Mouse (Mus musculus) kidney, adult 9 months (tissue): ENCODE data around the gene Gja6.
A peak's percentile ranks its signal among the peaks of the same experiment; 100 is the strongest.

Source experiments
- DNase-seq: peaks from one replicate; pipeline ENCODE4 v3.0.0; 2022

The Gja6 gene

DNA sequence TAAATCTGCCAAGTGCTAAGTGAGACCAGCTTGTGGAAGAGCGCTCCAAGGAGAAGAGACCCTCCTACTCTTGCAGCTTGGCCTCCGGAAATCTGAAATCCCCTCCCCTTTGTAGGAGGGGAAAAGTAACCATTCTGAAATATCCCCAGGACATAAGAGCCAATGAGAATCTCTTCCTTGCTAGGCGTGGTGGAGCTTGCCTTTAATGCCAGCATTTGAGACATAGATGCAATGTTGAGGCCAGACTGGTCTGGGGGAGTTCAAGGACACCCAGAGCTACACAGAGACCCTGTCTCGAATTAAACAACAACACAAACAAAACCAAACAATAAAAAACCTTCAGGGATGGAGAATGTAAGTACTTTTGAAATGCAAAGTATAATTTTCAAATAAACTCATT, at the start of gene Gja6:
Gja6 (minus strand) TSS at position 101 of the 400 bp plus-strand sequence.
- no peak for DNase-seq

GRCm38 (mm10) chrX:160949583-160949982, 42.7 kb upstream of the Gja6 start:
- no peak for DNase-seq

DNA sequence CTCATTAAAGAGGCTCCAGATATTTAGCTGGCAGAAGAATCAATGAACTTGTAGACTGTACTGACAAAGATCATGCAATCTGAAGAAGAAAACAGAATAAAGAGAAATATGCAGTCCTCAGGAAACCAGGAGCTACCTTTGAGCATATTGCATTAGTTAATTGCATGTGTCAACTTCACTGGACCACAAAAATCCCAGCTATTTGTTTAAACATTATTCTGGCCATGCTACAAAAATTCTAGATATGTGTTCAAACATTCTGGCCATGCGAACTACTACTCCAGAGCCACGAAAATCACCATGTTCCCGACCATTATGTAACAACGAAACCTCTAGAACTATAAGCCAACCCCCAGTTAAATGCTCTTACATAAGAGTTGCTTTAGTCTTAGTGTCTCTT, 37.9 kb upstream of the Gja6 start:
- peak; percentile 5 for DNase-seq

DNA sequence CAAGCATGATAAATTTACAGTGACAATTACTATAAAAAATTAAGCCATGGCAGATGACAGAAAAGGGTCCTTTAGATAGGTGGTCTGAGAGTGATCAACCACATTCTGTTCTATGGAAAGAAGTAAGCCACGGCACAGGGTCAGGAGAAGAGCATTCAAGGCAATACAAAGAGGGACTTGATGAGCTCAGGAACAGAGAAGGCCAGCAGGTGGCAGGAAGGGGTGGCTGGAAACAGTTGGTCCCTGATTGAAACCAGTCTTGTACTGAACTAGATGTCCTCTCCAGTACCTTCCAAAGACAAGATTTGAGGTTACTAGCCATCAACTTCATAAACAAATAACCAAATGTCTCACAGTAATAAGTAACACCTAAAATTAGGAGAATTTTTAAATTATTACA, 28.7 kb upstream of the Gja6 start:
- peak; percentile 26 for DNase-seq

DNA sequence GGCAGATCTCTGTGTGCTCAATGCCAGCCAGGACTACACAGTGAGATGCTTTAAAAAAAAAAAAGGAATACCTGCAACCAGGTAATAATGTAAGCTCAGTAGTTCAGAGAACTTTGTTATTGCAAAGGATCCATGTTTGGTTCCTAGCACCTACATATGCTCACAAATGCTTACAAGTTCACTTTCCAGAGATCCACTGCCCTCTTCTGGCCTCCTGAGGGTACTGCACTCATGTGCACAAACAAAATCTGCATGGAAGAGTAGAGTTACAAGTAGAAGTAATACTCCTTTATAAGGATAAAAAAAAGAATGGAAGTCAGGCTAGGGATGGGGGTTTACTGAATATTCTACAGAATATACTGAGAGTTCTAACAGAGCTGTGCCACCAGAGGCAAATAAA, 23.8 kb upstream of the Gja6 start:
- DNase-seq, result peak; percentile 3

DNA sequence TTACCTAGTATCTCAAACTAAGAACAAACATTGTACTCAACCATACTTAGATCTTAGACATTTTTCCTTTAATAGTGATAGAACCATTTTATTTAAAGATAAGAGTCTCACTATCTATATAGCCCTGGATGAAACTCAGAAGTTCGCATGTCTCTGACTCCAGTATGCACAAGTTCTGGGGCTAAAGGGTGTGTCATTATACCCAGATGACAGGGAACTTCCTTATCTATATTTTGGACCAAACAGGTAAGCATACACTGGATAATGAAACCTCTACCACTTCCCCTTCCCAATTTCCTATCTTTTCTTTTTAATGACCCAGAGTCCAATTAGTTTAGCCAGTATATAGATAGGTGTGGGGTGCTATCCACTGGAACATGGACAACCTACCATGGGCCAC, 22.0 kb upstream of the Gja6 start:
- no peak for DNase-seq

DNA sequence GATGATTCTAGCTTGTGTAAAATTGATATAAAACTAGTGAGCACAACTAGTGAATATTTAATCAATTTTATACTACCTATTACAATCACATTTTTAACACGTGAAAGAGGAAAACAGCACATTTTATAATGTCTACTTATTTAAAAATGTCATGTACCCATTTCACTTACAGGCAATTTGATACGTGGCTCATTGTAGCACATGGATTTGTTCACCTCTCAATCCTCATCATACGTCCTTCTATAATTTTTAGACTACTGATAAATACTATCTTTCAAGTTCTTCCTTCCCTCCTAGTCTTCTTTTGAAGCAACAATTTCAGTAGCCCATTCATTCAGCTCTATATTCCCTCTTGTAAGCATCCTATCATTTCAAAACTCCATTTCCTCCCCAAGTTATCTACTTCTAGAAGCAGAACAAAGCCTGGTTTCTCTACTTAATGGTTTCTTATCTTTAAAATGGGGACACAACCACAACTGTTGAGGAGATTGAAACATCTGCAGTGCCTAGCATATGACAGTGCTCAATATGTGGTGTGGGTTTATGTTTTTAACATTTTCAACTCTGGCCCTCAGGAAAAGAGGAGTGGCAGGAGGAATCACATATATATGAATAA, 12.3 kb upstream of the Gja6 start:
- no peak for DNase-seq

GRCm38 (mm10) chrX:160906477-160906876, 375 bp downstream of the Gja6 start:
- no peak for DNase-seq

DNA sequence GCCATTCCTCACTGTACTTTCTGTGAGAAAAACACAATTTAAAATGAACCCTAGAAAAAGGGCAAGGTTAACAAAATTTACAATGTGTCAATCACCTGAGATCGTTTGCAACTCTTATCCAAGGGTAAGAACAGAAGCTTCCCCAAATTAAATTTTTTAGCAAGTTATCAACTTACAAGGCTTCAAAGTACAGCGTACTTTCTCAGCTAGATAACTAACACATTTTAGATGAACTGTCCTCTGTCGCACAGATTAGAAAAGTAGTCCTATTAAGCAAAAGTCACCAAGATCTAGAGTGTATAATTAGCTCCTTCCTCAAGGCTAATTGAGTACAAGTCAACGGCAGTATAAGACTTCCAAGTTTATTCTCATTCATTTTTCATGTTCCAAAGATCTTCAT, 939 bp downstream of the Gja6 start:
- no peak for DNase-seq

- DNase-seq, result no peak
Measured at GRCm38 (mm10) chrX:160905041-160905678, 1.7 kb downstream of the Gja6 start.

DNA sequence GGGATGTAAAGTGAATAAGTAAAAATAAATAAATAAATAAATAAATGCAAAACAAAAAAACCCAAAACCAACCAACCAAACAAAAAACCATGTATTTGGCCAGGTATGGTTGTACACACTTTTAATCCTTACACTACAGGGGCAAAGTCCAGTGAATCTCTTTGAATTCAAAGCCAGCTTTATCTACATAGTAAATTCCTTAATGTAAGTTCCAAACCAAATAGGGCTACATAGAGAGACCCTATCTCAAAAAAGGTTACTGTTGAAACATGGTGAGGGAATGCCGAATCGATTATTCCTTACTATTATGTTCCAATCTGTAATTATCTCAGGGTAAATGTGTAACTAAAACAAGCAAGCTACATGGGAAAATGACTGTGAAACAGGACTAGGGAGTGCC, 5.7 kb downstream of the Gja6 start:
- no peak for DNase-seq

DNA sequence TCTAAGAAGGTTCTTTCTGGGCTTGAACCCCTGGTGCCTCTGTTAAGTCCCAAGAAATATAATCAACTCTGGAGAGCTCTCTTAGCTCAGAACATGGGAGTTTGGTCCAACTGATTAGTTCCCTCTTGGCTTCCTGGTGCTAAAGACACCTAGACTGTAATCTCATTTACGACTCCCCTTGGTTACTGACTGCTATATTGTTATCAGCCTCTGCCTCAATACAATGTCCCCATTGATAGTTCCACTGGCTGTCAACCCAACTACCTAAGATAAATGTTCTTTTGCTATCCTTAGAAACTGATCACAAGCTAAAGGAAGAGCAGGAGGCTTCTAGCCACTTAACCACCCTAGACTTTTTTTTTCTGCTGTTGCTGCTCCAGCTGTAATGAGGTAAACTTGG, 14.8 kb downstream of the Gja6 start:
- no peak for DNase-seq

GRCm38 (mm10) chrX:160886301-160886700, 20.6 kb downstream of the Gja6 start:
- DNase-seq, result no peak

GRCm38 (mm10) chrX:160866576-160866975, 40.3 kb downstream of the Gja6 start:
- DNase-seq, result no peak

- peak; percentile 15 for DNase-seq
Measured at GRCm38 (mm10) chrX:160865022-160865421, 41.8 kb downstream of the Gja6 start.

- no peak for DNase-seq
Measured at GRCm38 (mm10) chrX:160863689-160864383, 43.0 kb downstream of the Gja6 start.
